Mouse (Mus musculus): ENCODE measurements around the gene Psenen. TPM values are rescaled to one million over a fixed set of nuclear protein-coding genes. Genes with fewer than 3 reads are reported as not detected.
A peak's percentile ranks its signal among the peaks of the same experiment; 100 is the strongest.

Gene Psenen
- polyA plus RNA-seq, 1 experiment from 2014 or later, result 158 TPM

DNA sequence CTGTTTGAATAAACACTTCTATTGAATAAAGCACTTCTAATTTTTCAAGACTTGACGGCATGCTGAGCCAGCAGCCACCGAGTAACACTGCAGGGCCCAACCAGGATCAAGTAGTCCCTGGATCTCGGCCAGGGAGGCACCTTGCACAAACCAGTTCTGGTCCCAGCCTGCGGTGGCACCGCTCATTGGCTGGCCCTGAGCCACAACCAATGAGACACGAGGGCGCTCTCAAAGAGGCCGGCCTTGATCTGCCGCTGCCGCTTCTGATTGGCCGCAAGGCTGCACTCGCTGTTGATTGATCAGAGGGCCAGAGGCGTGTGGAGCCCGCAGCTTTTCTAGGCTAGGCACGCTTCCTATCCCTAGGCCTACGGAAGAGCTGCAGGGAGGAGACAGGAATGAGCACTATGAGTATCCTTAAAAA is 36.5 kb upstream of the Psenen start:
- 2% methylated on average over 16 of the region's 16 CpGs for WGBS
- H3K9ac ChIP-seq (ENCODE audit: low read depth, low read length), result no peak overlapping the region

DNA sequence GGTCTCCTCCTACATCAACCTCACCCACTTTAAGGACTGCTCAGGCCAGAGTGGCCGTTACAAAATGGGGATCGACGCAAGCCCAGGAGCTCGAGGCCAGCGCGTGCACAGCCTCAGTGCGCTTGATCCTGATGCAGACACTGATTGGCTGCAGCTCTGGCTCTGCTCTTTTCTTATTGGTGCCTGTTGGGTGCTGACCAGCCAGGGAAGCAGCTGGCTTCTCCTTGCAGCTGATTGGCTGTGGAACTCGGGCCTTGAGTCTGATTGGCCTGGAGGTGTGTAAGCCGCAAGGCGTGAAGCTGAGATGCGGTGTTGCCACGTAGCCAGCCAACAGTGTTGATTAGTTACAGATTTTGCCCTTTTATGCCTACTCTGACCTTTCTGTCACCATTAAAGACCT is 35.4 kb upstream of the Psenen start, which contains the start of gene Zbtb32:
Gene Zbtb32, minus strand, starts transcription at position 124 of the 400 bp plus-strand sequence.
- no peak within 1 kb of the TSS; the same call in 1 of the 2 replicates for H3K4me2 ChIP-seq (ENCODE audit: low read depth, low read length)
- peak within 1 kb of the TSS; percentile 7; the same call in 1 of the 2 replicates for H3K27ac ChIP-seq (ENCODE audit: low read length)
- H3K4me3 ChIP-seq (ENCODE audit: low read length), result no peak within 1 kb of the TSS
- peaks cover 22% of the 10 kb centered on the region for H3K4me1 ChIP-seq (ENCODE audit: control insufficient read depth, insufficient read depth, low read length)
- H3K9ac ChIP-seq (ENCODE audit: low read depth, low read length), result no peak within 1 kb of the TSS
- no peaks in the 10 kb centered on the region for H3K36me3 ChIP-seq (ENCODE audit: control insufficient read depth, insufficient read depth, low read length)
- 94% methylated on average over 12 of the region's 12 CpGs for WGBS
- no peak for ATAC-seq
- H3K9me3 ChIP-seq (ENCODE audit: control insufficient read depth, low read length), result no peaks in the 10 kb centered on the region; the same call in 1 of the 2 replicates
- H3K27me3 ChIP-seq (replicated peaks; ENCODE audit: control insufficient read depth, insufficient read depth, low read length), result no peaks in the 10 kb centered on the region

More for the DNA sequence above, 36.5 kb upstream of the Psenen start:
- Histone ChIP-seq H3K4me1 (ENCODE audit: control insufficient read depth, insufficient read depth, low read length) (peaks cover 19% of the 10 kb centered on the region), H3K27ac (ENCODE audit: low read length) (peak overlapping the region; percentile 46; the same call in 1 of the 2 replicates), H3K9me3 (ENCODE audit: control insufficient read depth, low read length) (no peaks in the 10 kb centered on the region; the same call in 1 of the 2 replicates), H3K27me3 (replicated peaks; ENCODE audit: control insufficient read depth, insufficient read depth, low read length) (no peaks in the 10 kb centered on the region), H3K4me3 (ENCODE audit: low read length) (no peak overlapping the region; the same call in 1 of the 2 replicates), H3K4me2 (ENCODE audit: low read depth, low read length) (peak overlapping the region; percentile 31; the same call in 1 of the 2 replicates), H3K36me3 (ENCODE audit: control insufficient read depth, insufficient read depth, low read length) (no peaks in the 10 kb centered on the region)
- ATAC-seq, result peak; percentile 91

DNA sequence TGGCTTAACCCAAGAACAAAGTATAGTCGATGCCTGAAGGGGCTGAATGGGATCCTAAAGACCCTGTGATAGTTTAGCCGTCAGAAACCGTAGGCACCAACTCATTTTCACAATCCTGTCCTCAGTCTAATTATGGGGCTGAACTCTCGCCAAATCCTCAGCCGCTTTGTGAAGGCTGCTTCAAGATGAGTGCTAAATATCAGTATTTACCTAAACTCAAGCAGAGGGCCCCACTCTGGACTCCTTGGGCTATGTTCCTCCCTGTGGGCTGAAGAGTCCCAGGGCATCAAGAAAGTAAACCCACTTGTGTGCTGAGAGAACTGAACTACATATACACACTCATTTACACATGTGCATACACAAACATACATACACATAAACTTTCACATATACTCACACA is 33.4 kb upstream of the Psenen start:
- no peak overlapping the region for H3K9ac ChIP-seq (ENCODE audit: low read depth, low read length)
- H3K36me3 ChIP-seq (ENCODE audit: control insufficient read depth, insufficient read depth, low read length), result no peaks in the 10 kb centered on the region
- no peak overlapping the region for H3K4me2 ChIP-seq (ENCODE audit: low read depth, low read length)
- WGBS, result 79% methylated on average over 5 of the region's 5 CpGs
- no peak overlapping the region for H3K4me3 ChIP-seq (ENCODE audit: low read length)
- H3K4me1 ChIP-seq (ENCODE audit: control insufficient read depth, insufficient read depth, low read length), result peaks cover 17% of the 10 kb centered on the region
- ATAC-seq, result no peak
- no peaks in the 10 kb centered on the region; the same call in 1 of the 2 replicates for H3K9me3 ChIP-seq (ENCODE audit: control insufficient read depth, low read length)
- H3K27me3 ChIP-seq (replicated peaks; ENCODE audit: control insufficient read depth, insufficient read depth, low read length), result no peaks in the 10 kb centered on the region
- no peak overlapping the region for H3K27ac ChIP-seq (ENCODE audit: low read length)

DNA sequence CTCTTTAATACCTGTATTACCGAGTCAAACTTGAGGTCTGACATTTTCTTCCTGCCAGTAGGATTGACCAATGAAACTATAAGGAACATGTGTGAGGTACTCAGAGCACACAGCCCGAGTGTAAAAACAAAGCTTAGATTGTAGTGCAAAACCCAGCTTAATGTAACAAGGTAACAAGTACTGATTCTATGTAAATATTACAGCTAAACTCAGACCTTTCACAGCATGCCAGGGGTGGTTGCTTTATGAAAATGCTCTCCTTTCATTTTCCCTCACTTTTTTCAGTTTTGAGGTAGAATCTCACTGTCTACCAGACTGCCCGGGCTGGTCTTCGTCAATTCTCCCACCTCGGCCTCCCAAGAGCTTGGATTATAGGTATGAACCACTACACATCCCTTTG is 32.7 kb upstream of the Psenen start:
- no peak for ATAC-seq
- H3K4me1 ChIP-seq (ENCODE audit: control insufficient read depth, insufficient read depth, low read length), result peaks cover 17% of the 10 kb centered on the region
- no peaks in the 10 kb centered on the region for H3K36me3 ChIP-seq (ENCODE audit: control insufficient read depth, insufficient read depth, low read length)
- whole genome bisulfite sequencing, result 80% methylated on average over 5 of the region's 5 CpGs
- H3K9ac ChIP-seq (ENCODE audit: low read depth, low read length), result no peak overlapping the region
- no peak overlapping the region for H3K4me3 ChIP-seq (ENCODE audit: low read length)
- H3K27ac ChIP-seq (ENCODE audit: low read length), result no peak overlapping the region
- H3K4me2 ChIP-seq (ENCODE audit: low read depth, low read length), result no peak overlapping the region
- no peaks in the 10 kb centered on the region for H3K27me3 ChIP-seq (replicated peaks; ENCODE audit: control insufficient read depth, insufficient read depth, low read length)
- no peaks in the 10 kb centered on the region; the same call in 1 of the 2 replicates for H3K9me3 ChIP-seq (ENCODE audit: control insufficient read depth, low read length)

DNA sequence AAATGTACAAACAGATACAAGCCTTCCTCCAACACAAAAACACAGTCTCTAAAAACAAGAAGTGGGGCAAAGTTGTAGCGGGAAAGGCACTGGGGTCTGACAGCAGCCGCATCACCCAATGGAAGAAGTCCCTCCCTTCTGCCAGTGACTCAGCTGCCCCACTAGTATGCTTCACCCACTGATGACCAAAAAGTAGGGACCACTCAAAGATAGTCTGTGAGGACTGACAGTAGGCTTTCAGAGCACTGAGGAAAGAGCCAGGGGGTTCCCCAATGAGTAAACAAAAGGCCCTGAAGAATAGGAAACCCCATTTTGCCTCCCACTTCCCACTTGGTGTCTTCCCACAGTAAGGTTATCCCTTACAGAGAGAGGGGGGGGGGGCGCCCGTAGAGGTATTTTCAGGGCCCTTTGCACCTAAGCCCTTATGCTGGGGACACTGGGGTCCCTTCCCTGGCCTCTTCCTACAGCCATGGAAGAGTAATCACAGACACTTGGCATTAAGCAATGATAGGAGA is 31.1 kb upstream of the Psenen start:
- no peak for ATAC-seq
- H3K27ac ChIP-seq (ENCODE audit: low read length), result no peak overlapping the region
- no peaks in the 10 kb centered on the region for H3K36me3 ChIP-seq (ENCODE audit: control insufficient read depth, insufficient read depth, low read length)
- H3K9ac ChIP-seq (ENCODE audit: low read depth, low read length), result no peak overlapping the region
- no peak overlapping the region for H3K4me2 ChIP-seq (ENCODE audit: low read depth, low read length)
- WGBS, result 68% methylated on average over 4 of the region's 4 CpGs
- H3K4me1 ChIP-seq (ENCODE audit: control insufficient read depth, insufficient read depth, low read length), result peaks cover 13% of the 10 kb centered on the region
- H3K9me3 ChIP-seq (ENCODE audit: control insufficient read depth, low read length), result no peaks in the 10 kb centered on the region; the same call in 1 of the 2 replicates
- no peaks in the 10 kb centered on the region for H3K27me3 ChIP-seq (replicated peaks; ENCODE audit: control insufficient read depth, insufficient read depth, low read length)
- no peak overlapping the region for H3K4me3 ChIP-seq (ENCODE audit: low read length)

DNA sequence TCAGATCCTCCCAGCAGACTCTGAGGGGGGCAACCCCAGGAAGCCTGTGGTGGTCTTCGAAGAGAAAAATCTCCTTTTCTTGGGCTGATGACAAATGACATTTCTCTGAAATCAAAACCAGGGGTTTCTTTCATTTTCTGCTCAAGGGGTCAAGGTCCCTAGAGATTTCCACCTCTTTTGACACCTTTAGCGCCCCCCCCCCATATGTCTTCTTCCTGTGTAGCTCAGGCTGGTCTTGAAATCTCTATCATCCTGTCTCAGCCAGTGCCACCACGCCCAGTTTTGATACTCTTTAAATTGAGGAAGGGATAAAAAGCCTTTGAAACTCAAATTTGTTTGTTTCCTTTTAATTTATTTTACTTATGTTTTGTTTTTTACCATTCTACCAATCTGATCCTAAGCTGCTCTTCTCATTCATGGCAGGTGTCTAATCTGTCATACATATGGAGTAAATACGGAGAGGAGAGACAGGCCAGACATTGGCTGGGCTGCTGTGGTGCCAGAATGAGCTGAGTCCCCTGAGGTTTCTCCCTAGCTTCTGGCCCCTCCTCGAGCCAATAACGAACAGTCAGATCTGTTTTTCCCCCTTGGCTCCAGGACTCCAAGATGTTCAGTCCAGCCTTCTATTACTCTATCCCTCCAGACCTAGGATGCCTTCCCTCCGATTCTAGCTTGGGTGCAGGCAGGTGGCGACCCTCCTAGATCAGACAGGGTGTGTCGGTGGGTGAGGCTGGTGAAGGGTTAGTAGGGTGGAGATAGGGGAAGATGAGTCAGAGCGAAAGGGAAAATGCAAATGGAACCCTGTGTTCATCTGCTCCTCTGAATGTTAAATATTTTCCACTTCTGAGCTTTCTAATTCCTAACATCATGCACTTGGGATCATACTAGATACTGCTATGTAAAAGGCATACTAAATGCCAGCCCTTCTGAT is 30.4 kb upstream of the Psenen start:
- H3K27me3 ChIP-seq (replicated peaks; ENCODE audit: control insufficient read depth, insufficient read depth, low read length), result no peaks in the 10 kb centered on the region
- no peak overlapping the region for H3K9ac ChIP-seq (ENCODE audit: low read depth, low read length)
- no peaks in the 10 kb centered on the region for H3K36me3 ChIP-seq (ENCODE audit: control insufficient read depth, insufficient read depth, low read length)
- H3K27ac ChIP-seq (ENCODE audit: low read length), result no peak overlapping the region
- H3K4me2 ChIP-seq (ENCODE audit: low read depth, low read length), result no peak overlapping the region
- WGBS, result 70% methylated on average over 10 of the region's 10 CpGs
- no peak overlapping the region for H3K4me3 ChIP-seq (ENCODE audit: low read length)
- ATAC-seq, result no peak
- H3K4me1 ChIP-seq (ENCODE audit: control insufficient read depth, insufficient read depth, low read length), result peaks cover 11% of the 10 kb centered on the region
- no peaks in the 10 kb centered on the region; the same call in 1 of the 2 replicates for H3K9me3 ChIP-seq (ENCODE audit: control insufficient read depth, low read length)

DNA sequence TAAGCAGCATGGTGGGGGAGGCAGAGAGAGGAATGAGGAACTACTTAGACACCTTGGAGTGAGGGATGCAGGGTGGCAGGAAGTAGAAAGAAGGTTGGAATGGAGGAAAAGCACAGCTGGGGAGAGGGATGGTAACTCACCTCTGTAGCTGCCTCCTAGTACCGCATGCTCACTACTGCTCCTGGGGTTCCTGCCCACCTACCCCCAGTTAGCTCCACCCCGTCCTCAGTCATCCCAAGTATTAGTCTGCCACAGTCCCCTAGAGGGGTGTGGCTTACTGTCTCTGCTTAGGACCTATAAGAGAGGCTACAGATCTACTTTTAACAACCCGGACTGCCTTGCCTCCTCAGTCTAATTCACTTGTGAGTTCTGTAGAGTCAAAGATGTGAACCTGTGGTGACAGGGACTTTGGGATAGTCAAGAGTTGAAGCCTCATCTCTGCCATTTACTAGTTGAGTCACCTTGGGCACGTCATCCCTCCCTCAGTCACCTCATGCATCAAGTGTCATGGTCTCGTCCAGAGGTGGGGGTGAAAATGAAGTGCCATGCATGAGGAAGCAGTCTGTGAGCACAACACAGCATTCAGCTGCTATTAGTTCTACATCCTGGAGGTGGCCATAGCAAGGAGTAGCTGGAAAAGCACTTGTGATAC is 29.5 kb upstream of the Psenen start:
- Histone ChIP-seq H3K27me3 (replicated peaks; ENCODE audit: control insufficient read depth, insufficient read depth, low read length) (no peaks in the 10 kb centered on the region), H3K9ac (ENCODE audit: low read depth, low read length) (no peak overlapping the region), H3K4me3 (ENCODE audit: low read length) (no peak overlapping the region), H3K4me1 (ENCODE audit: control insufficient read depth, insufficient read depth, low read length) (peaks cover 11% of the 10 kb centered on the region), H3K27ac (ENCODE audit: low read length) (no peak overlapping the region), H3K4me2 (ENCODE audit: low read depth, low read length) (no peak overlapping the region), H3K36me3 (ENCODE audit: control insufficient read depth, insufficient read depth, low read length) (no peaks in the 10 kb centered on the region), H3K9me3 (ENCODE audit: control insufficient read depth, low read length) (no peaks in the 10 kb centered on the region)
- ATAC-seq, result no peak
- WGBS, result 51% methylated on average over 5 of the region's 5 CpGs

DNA sequence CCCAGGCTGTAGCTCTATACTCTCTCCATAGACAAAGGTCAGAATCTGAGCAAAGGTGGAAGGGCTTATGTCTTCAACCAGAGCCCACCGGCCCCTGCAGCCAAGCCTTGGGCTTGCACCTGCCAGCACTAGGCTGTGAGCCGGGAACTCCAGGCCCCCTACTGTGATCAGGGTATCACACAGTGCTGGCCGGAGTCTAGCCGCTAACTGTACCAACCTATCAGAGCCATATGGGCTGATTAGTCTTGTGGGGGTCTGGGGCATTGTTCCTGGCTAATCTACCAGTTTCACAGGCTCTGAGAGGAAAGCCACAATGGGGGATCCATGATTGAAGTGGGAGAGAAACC is 28.2 kb upstream of the Psenen start:
- Histone ChIP-seq H3K4me1 (ENCODE audit: control insufficient read depth, insufficient read depth, low read length) (peaks cover 23% of the 10 kb centered on the region), H3K9ac (ENCODE audit: low read depth, low read length) (no peak overlapping the region), H3K4me3 (ENCODE audit: low read length) (no peak overlapping the region), H3K4me2 (ENCODE audit: low read depth, low read length) (no peak overlapping the region), H3K36me3 (ENCODE audit: control insufficient read depth, insufficient read depth, low read length) (no peaks in the 10 kb centered on the region), H3K27me3 (replicated peaks; ENCODE audit: control insufficient read depth, insufficient read depth, low read length) (no peaks in the 10 kb centered on the region), H3K9me3 (ENCODE audit: control insufficient read depth, low read length) (no peaks in the 10 kb centered on the region), H3K27ac (ENCODE audit: low read length) (no peak overlapping the region)
- no peak for ATAC-seq
- WGBS, result 69% methylated on average over 4 of the region's 4 CpGs

DNA sequence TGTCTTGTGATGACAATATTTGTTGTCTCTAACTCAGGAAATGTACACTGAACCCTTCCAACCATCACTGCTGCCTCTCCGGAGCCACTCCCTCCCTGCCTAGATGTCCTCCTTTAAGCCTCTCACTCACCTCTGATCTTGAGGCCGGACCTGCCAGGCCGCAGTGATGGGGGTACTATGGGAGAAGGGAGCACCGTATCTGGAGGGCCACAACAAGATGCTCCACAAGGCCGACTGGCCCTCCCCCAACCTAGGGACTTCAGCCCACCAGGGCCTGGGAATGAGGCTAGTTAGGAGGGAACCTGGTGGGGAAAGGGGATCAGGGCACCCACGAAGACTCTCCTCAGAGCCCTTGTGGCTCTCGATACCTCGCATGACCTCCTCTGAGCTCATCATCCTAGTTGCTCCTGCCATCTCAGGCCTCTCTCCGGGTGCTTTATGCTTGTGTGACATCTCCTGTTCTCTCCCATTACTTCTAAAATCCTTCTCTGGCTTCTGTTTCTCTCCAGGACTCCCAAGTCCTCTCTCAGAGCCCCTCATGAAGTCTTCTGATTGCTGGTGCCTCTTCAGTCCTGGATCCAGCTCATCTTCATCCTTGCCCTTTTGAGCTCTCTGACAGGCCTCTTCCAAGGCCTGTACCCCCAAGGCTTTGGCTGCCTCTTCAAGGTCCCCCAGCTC is 27.6 kb upstream of the Psenen start:
- peak overlapping the region; percentile 98 for H3K4me3 ChIP-seq (ENCODE audit: low read length)
- no peaks in the 10 kb centered on the region for H3K9me3 ChIP-seq (ENCODE audit: control insufficient read depth, low read length)
- H3K36me3 ChIP-seq (ENCODE audit: control insufficient read depth, insufficient read depth, low read length), result no peaks in the 10 kb centered on the region
- H3K27ac ChIP-seq (ENCODE audit: low read length), result no peak overlapping the region
- no peak for ATAC-seq
- peaks cover 24% of the 10 kb centered on the region for H3K4me1 ChIP-seq (ENCODE audit: control insufficient read depth, insufficient read depth, low read length)
- peak overlapping the region; percentile 87 for H3K4me2 ChIP-seq (ENCODE audit: low read depth, low read length)
- no peaks in the 10 kb centered on the region for H3K27me3 ChIP-seq (replicated peaks; ENCODE audit: control insufficient read depth, insufficient read depth, low read length)
- 83% methylated on average over 9 of the region's 9 CpGs for WGBS
- H3K9ac ChIP-seq (ENCODE audit: low read depth, low read length), result peak overlapping the region; percentile 95; the same call in 1 of the 2 replicates

All from intestine, embryonic 16.5 days (tissue).